Mouse (Mus musculus): Measurements from ENCODE around the gene 2610318N02Rik.

- no peak for TF ChIP-seq GATA1 (IDR thresholded peaks at IDR 0.05; ENCODE audit: borderline replicate concordance, low read length)
- TF ChIP-seq FLI1 (IDR thresholded peaks at IDR 0.05; ENCODE audit: low read length): no peak
These were observed 7.6 kb downstream of the 2610318N02Rik start for GRCm38 (mm10) chr16:17117309-17117799.
